Mouse (Mus musculus) cortical plate, adult 2 months (tissue): ENCODE results near the gene Ssbp4.

Experiments used
- CTCF ChIP-seq: fragments of 200-500 bp; IDR thresholded peaks from 2 replicates; pipeline ENCODE4 v1.5.1; 2011; ENCODE audit warnings: mild to moderate bottlenecking, control low read depth, low read length; ENCODE audit not compliant: insufficient read depth; ENCODE audit errors: extremely low read depth
- POLR2A ChIP-seq: fragments of 200-500 bp; IDR thresholded peaks from 2 replicates; pipeline ENCODE4 v1.6.1; 2011; ENCODE audit warnings: mild to moderate bottlenecking, low read length, control low read depth; ENCODE audit not compliant: insufficient read depth; ENCODE audit errors: extremely low read depth

DNA sequence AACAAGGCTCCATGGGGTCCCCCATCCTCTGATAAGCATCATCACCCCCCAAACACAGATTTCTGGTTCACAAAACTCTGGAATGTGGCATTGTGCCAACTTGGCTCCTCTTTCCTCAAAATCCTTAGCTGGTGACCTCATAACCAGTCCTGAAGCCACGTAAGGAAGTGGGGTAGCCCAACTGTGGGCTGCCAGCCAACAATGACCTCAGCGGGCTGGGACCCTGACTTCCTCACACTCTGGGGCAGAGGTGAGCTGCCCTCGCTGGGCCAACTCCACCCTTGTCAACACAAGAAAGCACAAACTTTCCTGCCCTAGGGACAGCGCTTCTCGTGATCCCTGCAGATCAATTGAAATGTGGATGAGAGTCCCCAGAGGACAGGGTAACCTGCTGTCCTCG lies 25.4 kb upstream of the Ssbp4 start:
- TF ChIP-seq POLR2A, result no peak
- TF ChIP-seq CTCF, result no peak
